Mouse (Mus musculus) right cerebral cortex, postnatal 4 days (tissue): ENCODE data around the gene Slc39a11.

Source experiments
- DNase-seq: peaks from one replicate; pipeline ENCODE4 v3.0.0-alpha.2; 2022

Gene Slc39a11

GRCm38 (mm10) chr11:113504459-113505062, 145.3 kb downstream of the Slc39a11 start:
- no peak for DNase-seq

GRCm38 (mm10) chr11:113502968-113503367, 146.9 kb downstream of the Slc39a11 start:
- no peak for DNase-seq

- DNase-seq, result no peak
These were observed 149.1 kb downstream of the Slc39a11 start for GRCm38 (mm10) chr11:113500631-113501305.

- DNase-seq, result no peak
These were observed 151.0 kb downstream of the Slc39a11 start for GRCm38 (mm10) chr11:113498889-113499288.

GRCm38 (mm10) chr11:113494021-113494546, 155.8 kb downstream of the Slc39a11 start:
- no peak for DNase-seq

- DNase-seq, result no peak
These were observed 159.1 kb downstream of the Slc39a11 start for GRCm38 (mm10) chr11:113490530-113491520.

GRCm38 (mm10) chr11:113487603-113488335, 162.1 kb downstream of the Slc39a11 start:
- no peak for DNase-seq

GRCm38 (mm10) chr11:113484037-113484436, 165.8 kb downstream of the Slc39a11 start:
- no peak for DNase-seq

GRCm38 (mm10) chr11:113477550-113477949, 172.3 kb downstream of the Slc39a11 start:
- DNase-seq, result peak; percentile 34

GRCm38 (mm10) chr11:113476720-113477119, 173.2 kb downstream of the Slc39a11 start:
- no peak for DNase-seq

GRCm38 (mm10) chr11:113475491-113475890, 174.4 kb downstream of the Slc39a11 start:
- DNase-seq, result no peak

GRCm38 (mm10) chr11:113473998-113474534, 175.8 kb downstream of the Slc39a11 start:
- DNase-seq, result no peak

- DNase-seq, result no peak
These were observed 177.9 kb downstream of the Slc39a11 start for GRCm38 (mm10) chr11:113471936-113472335.

GRCm38 (mm10) chr11:113469919-113470785, 179.7 kb downstream of the Slc39a11 start:
- DNase-seq, result no peak

- DNase-seq, result no peak
These were observed 181.9 kb downstream of the Slc39a11 start for GRCm38 (mm10) chr11:113468016-113468415.

- DNase-seq, result no peak
These were observed 182.5 kb downstream of the Slc39a11 start for GRCm38 (mm10) chr11:113467313-113467811.

GRCm38 (mm10) chr11:113460118-113460517, 189.8 kb downstream of the Slc39a11 start:
- no peak for DNase-seq

GRCm38 (mm10) chr11:113458582-113459210, 191.2 kb downstream of the Slc39a11 start:
- no peak for DNase-seq

GRCm38 (mm10) chr11:113452861-113453568, 196.9 kb downstream of the Slc39a11 start:
- DNase-seq, result no peak

- no peak for DNase-seq
These were observed 198.6 kb downstream of the Slc39a11 start for GRCm38 (mm10) chr11:113451301-113451700.
